Comparison of ENCODE assay signal across 27 mouse cellular contexts in the genomic region with DNA sequence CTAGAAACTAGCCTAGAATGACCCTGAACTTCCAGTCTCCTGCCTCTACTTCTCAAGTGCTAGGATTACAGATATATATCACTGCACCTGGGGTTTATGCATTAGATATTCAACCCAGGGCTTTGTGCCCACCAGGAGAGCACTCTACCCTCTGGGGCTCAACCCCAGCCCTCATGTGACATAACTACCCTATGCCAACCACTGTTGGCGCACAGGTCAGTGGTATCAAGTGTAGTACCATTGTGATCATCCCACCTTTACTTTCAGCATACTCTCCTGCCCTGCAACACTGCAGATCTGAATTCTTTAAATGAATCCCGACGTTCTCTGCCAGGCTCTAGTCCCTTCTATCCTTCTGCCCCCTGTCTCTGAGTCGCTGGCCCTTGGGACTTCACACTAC. TPM values are rescaled to one million over a fixed set of nuclear protein-coding genes. Genes with fewer than 3 reads are reported as not detected.
DNase-seq lines count a peak whose midpoint lies in the region; ATAC-seq lines count a peak whose summit lies in the region.
"Had no signal": no experiment of that assay in that cellular context is flagged by ENCODE, and none has a peak within 500 bp of the region (broad histone marks: within the 10 kb centered on the region; RNA-seq: fewer than 3 reads in every experiment).

No protein-coding gene starts in this region.

- H3K4me3 ChIP-seq in heart, embryonic 12.5 days: no peak overlapping the region
- no peak overlapping the region for H3K4me3 ChIP-seq in midbrain, embryonic 10.5 days
- no peak overlapping the region for H3K4me3 ChIP-seq in midbrain, embryonic 13.5 days (replicated peaks)
- H3K4me3 ChIP-seq in limb, embryonic 10.5 days: no peak overlapping the region
- H3K4me3 ChIP-seq: embryonic facial prominence, embryonic 10.5 days; embryonic facial prominence, embryonic 13.5 days; erythroblast, embryonic 14.5 days; forebrain, embryonic 13.5 days; hindbrain, embryonic 10.5 days; hindbrain, embryonic 13.5 days had no signal

- no peak overlapping the region for H3K9ac ChIP-seq in heart, embryonic 12.5 days
- H3K9ac ChIP-seq in midbrain, embryonic 13.5 days (replicated peaks): no peak overlapping the region
- H3K9ac ChIP-seq: embryonic facial prominence, embryonic 13.5 days; forebrain, embryonic 13.5 days; hindbrain, embryonic 13.5 days had no signal

- ATAC-seq in heart, embryonic 12.5 days (ENCODE audit: insufficient number of reproducible peaks, low FRiP score): no peak
- no peak for ATAC-seq in midbrain, embryonic 13.5 days
- ATAC-seq: activated CD4-positive, CD25-positive, alpha-beta regulatory T cell, adult 4 months had no signal

- H3K36me3 ChIP-seq in heart, embryonic 12.5 days: no peaks in the 10 kb centered on the region
- H3K36me3 ChIP-seq in midbrain, embryonic 10.5 days: no peaks in the 10 kb centered on the region
- no peaks in the 10 kb centered on the region for H3K36me3 ChIP-seq in midbrain, embryonic 13.5 days
- no peaks in the 10 kb centered on the region for H3K36me3 ChIP-seq in limb, embryonic 10.5 days
- H3K36me3 ChIP-seq: embryonic facial prominence, embryonic 10.5 days; embryonic facial prominence, embryonic 13.5 days; hindbrain, embryonic 10.5 days; hindbrain, embryonic 13.5 days had no signal

- no peaks in the 10 kb centered on the region for H3K27me3 ChIP-seq in heart, embryonic 12.5 days (replicated peaks)
- no peaks in the 10 kb centered on the region for H3K27me3 ChIP-seq in midbrain, embryonic 10.5 days (ENCODE audit: low read depth, poor library complexity, severe bottlenecking)
- no peaks in the 10 kb centered on the region for H3K27me3 ChIP-seq in midbrain, embryonic 13.5 days
- no peaks in the 10 kb centered on the region for H3K27me3 ChIP-seq in limb, embryonic 10.5 days (ENCODE audit: low read depth, poor library complexity, severe bottlenecking)
- H3K27me3 ChIP-seq: embryonic facial prominence, embryonic 13.5 days; forebrain, embryonic 13.5 days; hindbrain, embryonic 13.5 days had no signal

- no peak overlapping the region for H3K4me2 ChIP-seq in heart, embryonic 12.5 days
- H3K4me2 ChIP-seq in midbrain, embryonic 13.5 days (replicated peaks): no peak overlapping the region
- H3K4me2 ChIP-seq: embryonic facial prominence, embryonic 13.5 days; forebrain, embryonic 13.5 days had no signal

- no peaks in the 10 kb centered on the region for H3K9me3 ChIP-seq in heart, embryonic 12.5 days (replicated peaks)
- no peaks in the 10 kb centered on the region for H3K9me3 ChIP-seq in midbrain, embryonic 10.5 days (replicated peaks)
- H3K9me3 ChIP-seq in midbrain, embryonic 13.5 days: no peaks in the 10 kb centered on the region
- H3K9me3 ChIP-seq in limb, embryonic 10.5 days (replicated peaks): no peaks in the 10 kb centered on the region
- H3K9me3 ChIP-seq: embryonic facial prominence, embryonic 10.5 days; embryonic facial prominence, embryonic 13.5 days; forebrain, embryonic 13.5 days; hindbrain, embryonic 10.5 days; hindbrain, embryonic 13.5 days had no signal

- peaks cover 19% of the 10 kb centered on the region; the same call in 1 of the 2 replicates for H3K4me1 ChIP-seq in heart, embryonic 12.5 days (replicated peaks)
- peaks cover 47% of the 10 kb centered on the region for H3K4me1 ChIP-seq in midbrain, embryonic 10.5 days
- peaks cover 20% of the 10 kb centered on the region for H3K4me1 ChIP-seq in midbrain, embryonic 13.5 days (replicated peaks)
- H3K4me1 ChIP-seq in limb, embryonic 10.5 days: peaks cover 19% of the 10 kb centered on the region; the same call in 1 of the 2 replicates

- DNase-seq in heart, adult 11 months: peak; percentile 76
- no peak for DNase-seq in midbrain, embryonic 10.5 days (ENCODE audit: low spot score)
- DNase-seq in limb, embryonic 10.5 days (ENCODE audit: low spot score): peak; percentile 7
- DNase-seq in layer of hippocampus, adult 9-11 months: no peak
- DNase-seq: adrenal gland, adult 8-10 months; adrenal gland, postnatal 25 days; cerebellum, adult 11-12 months; cerebellum, adult 8-10 months; cerebellum, postnatal 10 days; cerebellum, postnatal 36 days; gastrocnemius, postnatal 10 days; gastrocnemius, postnatal 36 days; heart, adult 18-20 months had no signal

- no peak overlapping the region for H3K27ac ChIP-seq in heart, embryonic 12.5 days (ENCODE audit: poor library complexity, severe bottlenecking)
- H3K27ac ChIP-seq in midbrain, embryonic 10.5 days (replicated peaks): 0 out of 2 replicates have a peak overlapping the region, but pooled peaks have one; percentile 59
- H3K27ac ChIP-seq in midbrain, embryonic 13.5 days: no peak overlapping the region; the same call in 1 of the 2 replicates
- no peak overlapping the region for H3K27ac ChIP-seq in limb, embryonic 10.5 days
- H3K27ac ChIP-seq: embryonic facial prominence, embryonic 10.5 days; embryonic facial prominence, embryonic 13.5 days; forebrain, embryonic 13.5 days; hindbrain, embryonic 10.5 days had no signal

- WGBS in heart, embryonic 12.5 days: 90% methylated on average over 4 of the region's 4 CpGs
- WGBS in midbrain, embryonic 10.5 days: 88% methylated on average over 4 of the region's 4 CpGs
- WGBS in midbrain, embryonic 13.5 days: 93% methylated on average over 4 of the region's 4 CpGs
- 94% methylated on average over 4 of the region's 4 CpGs for WGBS in limb, embryonic 10.5 days

RNA-seq across cellular contexts. Expression of a gene that starts 11.0 kb away (rescaled TPM):
- not detected in 2 replicates for polyA plus RNA-seq in heart, embryonic 12.5 days (2016; fragmentation: Nextera tagmentation; extraction: Ambion mirVana)
- polyA plus RNA-seq in midbrain, embryonic 10.5 days (2016; fragmentation: Nextera tagmentation; extraction: Ambion mirVana): not detected in 2 replicates
- not detected in 2 replicates for polyA plus RNA-seq in midbrain, embryonic 13.5 days (2015; fragmentation: Nextera tagmentation; extraction: Ambion mirVana)
- polyA plus RNA-seq in limb, embryonic 10.5 days (2016; fragmentation: Nextera tagmentation; extraction: Ambion mirVana): not detected in 2 replicates
- polyA plus RNA-seq: activated CD4-positive, CD25-positive, alpha-beta regulatory T cell, adult 4 months; cortical plate, adult 2 months; embryonic facial prominence, embryonic 10.5 days; embryonic facial prominence, embryonic 13.5 days; erythroblast, embryonic 14.5 days; forebrain, embryonic 13.5 days; forebrain, embryonic 16.5 days; heart, embryonic 14.5 days; heart, postnatal 0 days; hindbrain, embryonic 10.5 days; hindbrain, embryonic 13.5 days; intestine, embryonic 14.5 days had no signal

Comparison
In these comparisons a context has a peak if more than half of its experiments do, and no peak if none do; other contexts are left out.
1. DNase-seq: peak in heart, adult 11 months (single experiment) and limb, embryonic 10.5 days (single experiment); none in midbrain, embryonic 10.5 days (single experiment) and layer of hippocampus, adult 9-11 months (single experiment).